Mouse (Mus musculus) mature B cell (primary cell): ENCODE results near the gene Gm44790.
"Not testable (repeated sequence)": the region's sequence is repeated elsewhere in the genome, so short reads cannot be mapped to it uniquely, and the experiment has no call there.

Experiments used
- in situ Hi-C: fragments of 300-500 bp; cut with MboI; formaldehyde crosslinking; loops from 2 replicates; pipeline ENCODE4 v1.14.3; 2019

Gene Gm44790

GRCm38 (mm10) chr6:86426358-86426757 lies at the start of gene Gm44790:
Gene Gm44790 (plus strand): TSS chr6:86426658.
- in situ Hi-C loops = loop anchor here (25.0 kb wide), 1 partner anchor 261 kb away; the partner anchor contains the start of gene Snrnp27

GRCm38 (mm10) chr6:86378341-86378740 lies 48.1 kb upstream of the Gm44790 start:
- in situ Hi-C loops = no loop called here

DNA sequence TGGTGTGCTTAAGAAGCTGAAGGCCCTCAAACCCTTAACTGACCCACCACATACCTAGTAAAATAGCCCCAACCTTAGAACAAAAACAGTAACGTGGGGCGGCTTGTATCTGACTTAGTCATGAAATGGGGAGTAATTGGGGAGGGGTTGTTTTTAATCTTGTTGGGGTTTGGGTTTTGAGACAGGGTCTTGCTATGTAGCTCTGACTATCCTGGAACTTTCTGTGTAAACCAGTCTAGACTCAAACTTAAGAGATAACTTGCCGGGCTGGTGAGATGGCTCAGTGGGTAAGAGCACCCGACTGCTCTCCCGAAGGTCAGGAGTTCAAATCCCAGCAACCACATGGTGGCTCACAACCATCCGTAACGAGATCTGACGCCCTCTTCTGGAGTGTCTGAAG lies 46.3 kb upstream of the Gm44790 start:
- in situ Hi-C loops = not testable (repeated sequence)

DNA sequence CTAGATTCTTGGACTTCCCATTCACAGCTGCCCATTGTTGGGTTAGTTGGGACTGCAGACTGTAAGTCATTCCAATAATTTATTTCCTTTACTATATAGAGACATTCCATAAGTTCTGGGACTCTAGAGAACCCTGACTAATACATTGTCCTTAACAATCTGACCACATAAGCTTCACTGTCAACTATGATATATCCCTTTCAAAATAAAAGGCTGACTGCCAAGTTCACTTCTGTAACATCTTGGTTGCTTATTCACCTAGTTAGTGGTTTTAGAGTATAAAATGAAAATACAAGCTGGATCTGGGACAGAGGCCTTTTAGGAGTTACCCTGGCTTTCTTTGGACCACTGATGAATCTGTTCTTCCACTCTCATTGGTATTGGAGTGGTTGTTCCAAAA lies 43.9 kb upstream of the Gm44790 start:
- in situ Hi-C loops = no loop called here

DNA sequence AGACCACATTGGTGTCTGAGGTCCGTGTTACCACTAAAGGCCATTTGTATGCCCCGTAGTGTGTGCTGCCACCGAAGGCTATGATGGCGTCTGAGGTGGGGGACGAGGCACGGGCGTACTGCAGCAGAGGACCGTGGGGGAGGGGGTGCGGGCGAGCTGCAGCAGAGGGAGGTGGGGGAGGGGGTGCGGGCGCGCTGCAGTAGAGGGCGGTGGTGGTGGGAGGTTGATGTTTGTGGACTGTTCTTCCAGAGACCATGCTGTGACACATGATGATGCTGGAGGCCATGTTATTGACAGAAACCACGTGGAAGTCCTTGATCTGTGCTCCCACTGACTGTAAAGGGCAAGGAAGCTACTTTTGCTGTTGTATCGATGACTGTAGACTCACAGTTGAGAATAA lies 43.1 kb upstream of the Gm44790 start:
- in situ Hi-C loops = no loop called here

DNA sequence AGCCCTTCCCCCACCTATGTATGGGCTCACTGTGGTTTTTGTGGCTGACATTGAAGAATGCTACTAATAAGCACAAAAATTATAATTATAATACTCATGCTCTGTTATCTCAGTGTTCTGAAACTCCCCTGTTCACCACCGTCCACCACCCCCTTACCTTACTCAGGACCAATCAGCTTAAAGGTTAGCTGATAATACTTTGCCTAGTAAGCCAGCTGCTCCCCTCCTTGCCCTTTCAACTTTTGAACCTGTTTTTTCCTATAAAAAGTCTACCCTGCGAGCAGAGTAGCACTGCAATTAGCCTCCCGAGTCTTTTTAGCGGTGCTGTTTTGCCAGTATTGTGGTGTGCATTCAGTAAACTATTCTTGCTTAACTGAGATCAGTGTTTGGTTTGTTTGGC lies 41.8 kb upstream of the Gm44790 start:
- in situ Hi-C loops = no loop called here

DNA sequence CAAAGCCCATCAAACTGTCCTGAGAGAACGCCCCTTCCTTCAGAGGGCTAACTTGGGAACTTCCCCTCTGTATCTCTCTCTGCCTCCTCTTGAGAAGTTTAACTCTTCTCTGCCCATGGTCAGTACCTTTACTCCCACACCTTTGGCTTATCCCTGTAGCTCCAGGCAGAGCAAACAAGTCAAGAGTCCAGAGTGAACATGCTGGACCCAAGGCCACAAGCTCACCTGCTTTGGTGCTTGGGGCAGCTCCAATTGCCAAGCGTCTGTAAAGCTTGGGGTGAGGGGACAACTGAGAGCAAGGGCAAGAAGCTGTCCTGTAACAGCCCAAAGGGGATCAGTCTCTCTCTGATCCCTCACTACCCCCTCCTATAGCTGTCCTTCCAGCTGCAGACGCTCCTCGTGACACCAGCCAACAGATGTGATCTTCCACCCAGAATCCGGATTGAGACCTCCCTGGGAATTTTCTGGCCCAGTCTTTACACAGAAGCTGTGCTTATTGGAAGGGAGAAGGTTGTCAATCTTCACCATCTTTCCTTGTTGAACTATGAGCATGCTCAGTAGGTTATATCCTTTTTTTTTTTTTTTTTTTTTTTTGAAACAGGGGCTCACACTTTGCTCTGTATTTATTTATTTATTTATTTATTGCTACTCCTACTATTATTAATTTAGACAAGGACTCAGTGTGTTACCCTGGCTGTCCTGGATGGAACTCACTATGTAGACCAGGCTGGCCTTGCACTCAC lies 40.9 kb upstream of the Gm44790 start:
- in situ Hi-C loops = no loop called here

- in situ Hi-C loops = no loop called here
Measured at GRCm38 (mm10) chr6:86387313-86387712, 39.1 kb upstream of the Gm44790 start.

- in situ Hi-C loops = no loop called here
Measured at GRCm38 (mm10) chr6:86388461-86388860, 38.0 kb upstream of the Gm44790 start.

- in situ Hi-C loops = no loop called here
Measured at GRCm38 (mm10) chr6:86391326-86391725, 35.1 kb upstream of the Gm44790 start.

DNA sequence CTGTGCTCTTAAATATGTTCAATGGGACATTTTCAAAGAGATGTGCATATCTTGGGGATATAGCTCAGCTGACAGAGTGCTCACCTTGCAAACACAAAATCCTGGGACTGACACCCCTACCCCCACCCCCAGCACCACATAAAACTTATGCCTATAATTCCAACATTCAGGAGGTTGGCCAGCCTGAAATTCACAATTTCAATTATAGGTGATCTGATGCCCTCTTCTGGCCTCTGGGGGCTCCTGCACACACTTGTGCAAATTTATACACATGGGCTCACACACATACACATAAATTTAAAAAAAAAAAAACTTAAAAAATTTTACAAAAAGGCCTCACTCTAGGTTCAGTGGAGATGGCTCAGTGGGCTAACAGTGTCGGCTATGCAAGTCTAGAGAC lies 33.3 kb upstream of the Gm44790 start:
- in situ Hi-C loops = no loop called here

- in situ Hi-C loops = no loop called here
Measured at GRCm38 (mm10) chr6:86394078-86394720, 32.3 kb upstream of the Gm44790 start.

GRCm38 (mm10) chr6:86395021-86395420 lies 31.4 kb upstream of the Gm44790 start:
- in situ Hi-C loops = no loop called here

DNA sequence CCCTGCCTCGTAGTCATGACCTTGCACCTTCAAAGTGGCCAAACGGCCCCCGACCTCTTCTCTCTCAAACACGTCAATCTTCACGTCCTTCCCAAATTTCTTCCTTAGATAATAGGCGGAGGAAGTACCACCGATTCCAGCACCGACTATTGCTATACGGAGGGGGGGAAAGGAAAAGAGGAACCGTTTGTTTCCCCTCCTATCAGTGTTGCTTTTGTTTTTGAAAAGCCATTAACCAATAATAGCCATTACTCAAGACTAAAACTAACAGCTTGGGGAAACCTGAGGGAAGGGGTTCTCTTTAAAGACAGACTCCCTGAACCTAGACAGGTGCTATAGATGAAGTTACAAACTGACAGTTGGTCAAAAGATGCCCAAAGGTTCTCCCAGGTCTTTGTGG lies 30.5 kb upstream of the Gm44790 start:
- in situ Hi-C loops = no loop called here

GRCm38 (mm10) chr6:86396581-86397256 lies 29.7 kb upstream of the Gm44790 start, which contains the start of gene Pcyox1:
Gene Pcyox1 (minus strand): TSS chr6:86397154.
- in situ Hi-C loops = no loop called here

DNA sequence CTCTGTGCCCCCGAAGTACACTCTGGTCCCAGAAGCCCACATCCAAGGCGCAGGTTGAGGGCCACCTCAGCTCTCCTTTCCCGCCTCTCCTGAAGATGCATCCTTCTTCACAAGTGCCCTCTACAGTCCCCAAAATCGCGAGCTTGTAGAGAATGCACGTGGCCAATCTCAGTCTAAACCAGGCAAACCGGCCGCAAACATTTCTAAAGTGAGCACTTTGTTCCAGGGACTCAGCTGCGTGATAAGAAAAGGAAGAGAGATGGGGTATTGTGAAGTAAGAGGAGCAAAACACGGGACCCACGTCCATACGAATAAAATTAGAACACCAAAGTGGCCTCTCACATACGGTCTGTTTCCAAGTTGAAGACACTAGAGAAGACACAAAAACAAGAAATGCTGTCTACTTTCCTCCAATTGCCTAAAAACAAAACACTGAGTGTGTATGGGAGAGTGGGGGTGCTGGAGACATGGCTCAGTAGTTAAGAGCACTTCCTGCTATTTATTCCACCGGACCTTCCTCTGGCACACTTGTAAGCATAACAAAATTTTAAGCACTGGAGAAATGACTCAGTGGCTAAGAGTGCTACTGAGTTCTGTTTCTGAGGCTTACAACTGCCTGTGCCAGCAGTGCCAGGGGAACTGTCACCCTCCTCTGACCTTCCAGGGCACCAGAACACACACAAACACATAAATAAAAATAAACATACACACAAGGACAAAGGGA lies 29.0 kb upstream of the Gm44790 start:
- in situ Hi-C loops = no loop called here

GRCm38 (mm10) chr6:86398986-86399385 lies 27.5 kb upstream of the Gm44790 start:
- in situ Hi-C loops = no loop called here

DNA sequence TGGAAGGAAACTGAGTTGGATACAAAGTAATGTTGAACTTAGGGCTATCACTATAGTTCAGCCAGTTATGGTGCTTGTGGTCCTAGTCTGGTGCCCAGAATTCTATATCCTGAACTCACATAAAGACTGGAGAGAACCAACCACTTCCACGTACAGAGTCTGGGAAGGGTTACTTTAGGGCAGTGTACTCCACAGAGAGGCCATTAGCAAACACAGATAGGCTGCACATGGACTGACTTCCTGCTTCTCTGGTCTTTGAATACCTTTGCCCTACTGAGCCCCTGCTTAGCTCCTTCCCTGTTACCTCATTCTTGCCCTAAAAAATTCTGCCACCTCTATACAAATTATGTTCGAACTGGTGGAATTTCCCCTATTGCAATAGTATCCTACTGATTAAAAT lies 26.5 kb upstream of the Gm44790 start:
- in situ Hi-C loops = no loop called here

DNA sequence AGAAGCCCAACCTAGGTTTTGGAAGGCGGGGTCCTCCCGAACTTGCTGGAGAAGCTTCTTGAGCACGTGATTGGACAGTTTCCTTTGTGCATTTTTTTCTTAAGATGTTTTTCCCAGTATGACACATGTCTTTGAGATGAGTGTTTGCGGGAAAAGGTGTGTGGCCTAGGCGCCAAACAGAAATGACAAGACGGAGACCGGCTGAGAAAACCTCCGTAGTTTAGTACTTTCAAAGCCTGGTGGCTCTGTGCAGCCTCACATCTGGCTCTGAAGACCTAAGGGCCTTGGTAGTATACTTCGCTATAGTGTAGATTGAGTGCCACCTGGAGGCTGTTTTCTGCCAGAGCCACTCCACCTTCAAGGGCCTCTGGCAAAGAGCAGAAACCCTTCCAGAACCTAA lies 25.5 kb upstream of the Gm44790 start:
- in situ Hi-C loops = no loop called here

- in situ Hi-C loops = no loop called here
Measured at GRCm38 (mm10) chr6:86402681-86403607, 23.5 kb upstream of the Gm44790 start.

- in situ Hi-C loops = no loop called here
Measured at GRCm38 (mm10) chr6:86403728-86404099, 22.7 kb upstream of the Gm44790 start.
